Mouse (Mus musculus) spleen, adult 18-20 months (tissue): ENCODE data around the gene Psmc6.

Source experiments
- DNase-seq, 2 experiments: peaks; one replicate each; pipeline ENCODE4 v3.0.0; 2022; ENCODE audit warnings: mixed read lengths in 2 of 2

Gene Psmc6

GRCm38 (mm10) chr14:45364211-45365195 lies 34.9 kb downstream of the Psmc6 start:
- no peak for DNase-seq

- DNase-seq, result no peak
These were observed 35.6 kb downstream of the Psmc6 start for GRCm38 (mm10) chr14:45365196-45365587.

GRCm38 (mm10) chr14:45378771-45379170 lies 49.2 kb downstream of the Psmc6 start:
- DNase-seq, result no peak

- no peak for DNase-seq
These were observed 51.2 kb downstream of the Psmc6 start for GRCm38 (mm10) chr14:45380756-45381155.

- no peak for DNase-seq
These were observed 53.3 kb downstream of the Psmc6 start for GRCm38 (mm10) chr14:45382912-45383311.

- DNase-seq, result no peak
These were observed 56.0 kb downstream of the Psmc6 start for GRCm38 (mm10) chr14:45385596-45385995.

GRCm38 (mm10) chr14:45387480-45387879 lies 57.9 kb downstream of the Psmc6 start:
- no peak for DNase-seq

- DNase-seq, result peak; percentile 83 to 88
These were observed 59.0 kb downstream of the Psmc6 start for GRCm38 (mm10) chr14:45388345-45389181.

GRCm38 (mm10) chr14:45389194-45389593 lies 59.6 kb downstream of the Psmc6 start:
- DNase-seq, result no peak
